Mouse (Mus musculus): ENCODE results near the gene Bach2.

Bach2 gene

GRCm38 (mm10) chr4:32385623-32386022, 147.0 kb downstream of the Bach2 start:
- DNase-seq (ENCODE audit: extremely low read depth, low read depth, low spot score) = no peak

GRCm38 (mm10) chr4:32386346-32386745, 147.7 kb downstream of the Bach2 start:
- DNase-seq (ENCODE audit: extremely low read depth, low read depth, low spot score) = no peak

DNA sequence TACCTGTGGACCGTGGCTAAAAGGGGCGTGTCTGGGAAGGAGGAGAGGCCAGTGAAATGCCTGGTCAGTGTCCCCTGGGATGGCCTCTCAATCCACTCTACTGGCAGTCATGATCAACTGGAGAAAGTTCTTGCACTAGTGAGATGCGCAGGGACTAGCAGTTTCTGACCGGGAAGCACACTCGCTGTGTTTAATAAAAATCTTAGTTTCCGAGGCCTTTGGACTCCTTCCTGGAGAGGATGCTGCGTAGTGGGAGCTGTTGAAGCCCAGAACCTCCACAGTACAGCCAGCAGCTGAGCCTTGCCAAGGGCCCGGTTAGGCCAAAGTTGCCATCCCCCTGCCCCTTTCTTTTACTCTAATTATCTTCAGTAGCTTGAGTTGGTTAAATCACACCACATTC, 148.3 kb downstream of the Bach2 start:
- DNase-seq (ENCODE audit: extremely low read depth, low read depth, low spot score) = no peak

DNA sequence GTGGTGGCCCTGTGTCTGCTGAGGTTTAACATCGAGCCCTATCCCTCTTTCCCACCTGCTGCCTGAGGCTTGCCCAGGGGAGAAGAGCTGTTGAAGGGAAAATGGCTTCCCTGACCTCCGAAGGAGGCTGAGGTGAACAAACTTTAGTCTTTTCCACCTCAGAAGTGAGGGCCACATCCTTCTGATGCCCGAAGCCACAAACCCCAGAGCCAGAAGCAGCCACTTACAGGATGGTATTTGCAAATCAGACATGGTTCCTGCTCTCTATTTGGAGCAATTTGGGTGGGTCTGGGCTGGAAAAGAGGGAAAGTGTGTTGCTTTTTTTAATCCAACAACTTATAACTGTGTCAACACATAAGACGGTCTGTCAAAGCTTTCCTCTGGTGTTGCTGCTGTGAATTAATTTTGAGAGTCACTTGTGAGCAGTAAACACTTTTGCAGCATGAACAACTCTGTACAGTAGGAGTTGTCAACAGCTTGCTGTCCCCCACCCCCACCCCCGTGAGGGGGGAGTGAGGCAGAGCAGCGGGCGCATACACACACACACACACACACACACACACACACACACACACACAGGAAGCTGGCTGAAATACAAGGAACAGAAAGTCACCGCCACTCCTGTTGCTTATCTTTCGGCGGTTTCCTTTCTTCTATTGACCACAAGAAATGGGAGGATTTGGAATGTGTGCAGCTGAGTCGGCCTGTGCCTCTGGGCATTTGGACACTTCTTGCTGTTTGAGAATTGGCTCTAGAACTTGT, 149.1 kb downstream of the Bach2 start:
- DNase-seq (ENCODE audit: extremely low read depth, low read depth, low spot score) = no peak

DNA sequence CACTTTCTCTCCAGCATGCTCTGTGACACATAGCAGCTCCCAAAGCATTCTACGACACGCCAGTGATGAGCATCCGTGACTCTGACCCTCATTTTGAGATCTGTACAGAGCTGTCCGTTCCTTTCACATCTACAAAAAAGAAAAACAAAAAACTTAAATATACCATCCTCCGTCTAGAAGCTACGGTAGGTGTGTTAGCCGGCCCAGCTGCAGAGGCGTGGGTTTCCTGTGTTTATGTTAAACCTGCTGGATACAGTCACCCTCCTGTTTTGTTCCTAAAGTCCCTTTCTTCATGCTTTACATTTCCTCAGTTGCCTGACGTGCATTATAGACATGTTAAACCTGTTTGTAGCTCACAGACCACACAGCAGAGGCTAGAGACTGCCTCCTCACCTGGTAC, 150.0 kb downstream of the Bach2 start:
- no peak for DNase-seq (ENCODE audit: extremely low read depth, low read depth, low spot score)

DNA sequence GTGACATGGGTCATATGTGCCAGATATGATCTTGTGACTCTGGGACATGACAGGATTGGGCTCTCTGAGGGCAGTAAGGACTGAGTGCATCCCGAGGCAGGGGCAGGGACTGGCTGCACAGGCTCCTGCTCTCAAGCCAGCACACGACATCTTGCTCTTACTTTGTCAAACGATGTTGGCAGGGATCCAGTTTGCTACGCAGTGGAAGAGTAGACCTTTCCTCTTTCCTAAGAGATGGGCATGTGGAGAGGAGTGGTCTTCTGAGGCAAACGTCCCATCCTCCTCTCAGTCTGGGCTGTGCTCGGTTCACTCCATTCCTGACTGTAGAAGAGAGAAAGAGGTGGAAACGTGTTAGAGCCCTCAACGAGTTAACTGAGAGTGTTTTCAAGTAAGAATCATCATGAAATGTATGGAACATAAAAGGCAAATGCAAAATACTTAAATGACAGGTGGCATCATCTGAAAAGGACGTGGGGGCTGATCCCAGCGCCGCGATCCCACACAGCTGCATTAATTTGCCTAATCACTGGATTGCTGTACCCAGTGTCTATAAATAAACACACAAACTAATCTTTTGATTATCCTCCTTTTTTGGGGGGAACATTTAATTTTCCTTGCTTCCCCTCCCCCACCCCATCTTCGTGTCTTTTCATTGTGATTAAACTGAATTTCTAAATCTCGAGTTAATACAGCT, 150.7 kb downstream of the Bach2 start:
- DNase-seq (ENCODE audit: extremely low read depth, low read depth, low spot score) = no peak

- no peak for DNase-seq (ENCODE audit: extremely low read depth, low read depth, low spot score)
Measured at GRCm38 (mm10) chr4:32391260-32391659, 152.7 kb downstream of the Bach2 start.

DNA sequence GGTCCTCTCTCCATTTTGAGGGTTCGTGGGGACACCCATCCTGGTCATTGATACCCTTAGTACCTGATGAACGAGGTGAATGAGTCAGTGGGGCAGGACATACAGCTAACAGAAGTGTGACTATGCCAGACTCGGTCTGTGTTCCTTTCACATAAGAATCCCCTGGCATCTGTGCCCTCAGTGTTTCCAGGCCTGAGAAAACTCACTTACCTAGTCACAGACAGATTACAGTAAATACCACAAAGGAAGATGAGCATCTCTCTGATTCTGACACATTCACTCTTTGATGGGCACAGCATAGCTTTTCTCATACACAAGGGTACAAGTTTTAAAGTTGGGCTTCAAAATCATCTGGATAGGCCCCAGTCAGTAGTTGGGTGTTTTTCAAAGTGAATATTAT, 154.6 kb downstream of the Bach2 start:
- no peak for DNase-seq (ENCODE audit: extremely low read depth, low read depth, low spot score)

DNA sequence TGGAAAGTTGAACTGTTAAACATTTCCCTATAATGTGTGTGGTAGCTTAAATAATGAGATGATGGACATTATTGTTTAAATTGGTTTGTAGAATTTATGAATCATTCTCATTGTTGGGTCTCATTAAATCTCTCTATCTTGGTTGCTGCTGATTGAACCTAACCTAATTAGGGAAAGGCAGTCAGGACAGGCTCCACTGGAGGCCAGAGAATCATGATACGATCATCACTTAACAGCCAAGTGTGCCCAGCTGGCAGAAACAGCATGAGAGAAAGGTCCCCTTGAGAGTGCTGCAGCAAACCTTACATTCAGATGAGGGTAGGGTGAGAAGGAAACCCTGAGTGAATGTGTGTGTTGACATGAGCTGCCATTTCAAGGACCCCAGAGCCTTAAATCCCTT, 155.3 kb downstream of the Bach2 start:
- no peak for DNase-seq (ENCODE audit: extremely low read depth, low read depth, low spot score)

DNA sequence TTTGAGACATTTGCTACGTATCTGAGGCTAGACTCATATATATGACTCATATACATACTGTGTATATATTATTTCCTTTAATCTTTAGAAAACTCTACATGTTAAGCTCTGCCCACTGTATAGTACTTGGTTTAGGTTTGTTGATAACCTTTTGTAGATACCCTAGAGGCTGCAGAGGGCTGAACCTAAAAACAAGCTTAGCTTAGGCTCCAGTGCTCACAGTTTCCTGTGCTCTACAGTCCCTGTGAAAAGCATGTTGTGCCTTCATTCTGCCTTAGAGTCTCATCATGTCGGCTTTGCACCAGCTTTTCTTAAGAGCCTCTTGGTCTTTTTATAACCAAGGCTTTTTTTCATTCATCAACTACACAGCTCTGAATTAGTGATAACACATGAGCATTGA, 156.2 kb downstream of the Bach2 start:
- DNase-seq (ENCODE audit: extremely low read depth, low read depth, low spot score) = no peak

DNA sequence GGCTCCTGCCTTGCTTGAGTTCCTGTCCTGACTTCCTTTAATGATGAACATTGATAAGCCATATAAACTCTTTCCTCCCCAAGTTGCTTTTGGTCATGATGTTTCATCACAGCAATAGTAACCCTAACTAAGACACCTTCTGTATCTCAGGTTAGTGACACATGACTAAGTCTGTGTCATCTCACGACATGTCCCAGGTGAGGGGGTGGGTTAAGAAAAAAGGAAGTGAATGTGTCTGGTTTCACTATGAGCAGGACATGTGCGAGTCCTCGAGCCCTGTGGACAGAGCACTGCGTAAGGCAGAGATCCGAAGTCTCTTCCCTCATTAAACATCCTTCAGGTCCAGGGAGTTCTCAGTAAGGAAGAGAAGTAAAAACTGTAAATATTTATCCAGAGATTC, 162.9 kb downstream of the Bach2 start:
- no peak for DNase-seq (ENCODE audit: extremely low read depth, low read depth, low spot score)

GRCm38 (mm10) chr4:32403506-32403905, 164.9 kb downstream of the Bach2 start:
- DNase-seq (ENCODE audit: extremely low read depth, low read depth, low spot score) = no peak

DNA sequence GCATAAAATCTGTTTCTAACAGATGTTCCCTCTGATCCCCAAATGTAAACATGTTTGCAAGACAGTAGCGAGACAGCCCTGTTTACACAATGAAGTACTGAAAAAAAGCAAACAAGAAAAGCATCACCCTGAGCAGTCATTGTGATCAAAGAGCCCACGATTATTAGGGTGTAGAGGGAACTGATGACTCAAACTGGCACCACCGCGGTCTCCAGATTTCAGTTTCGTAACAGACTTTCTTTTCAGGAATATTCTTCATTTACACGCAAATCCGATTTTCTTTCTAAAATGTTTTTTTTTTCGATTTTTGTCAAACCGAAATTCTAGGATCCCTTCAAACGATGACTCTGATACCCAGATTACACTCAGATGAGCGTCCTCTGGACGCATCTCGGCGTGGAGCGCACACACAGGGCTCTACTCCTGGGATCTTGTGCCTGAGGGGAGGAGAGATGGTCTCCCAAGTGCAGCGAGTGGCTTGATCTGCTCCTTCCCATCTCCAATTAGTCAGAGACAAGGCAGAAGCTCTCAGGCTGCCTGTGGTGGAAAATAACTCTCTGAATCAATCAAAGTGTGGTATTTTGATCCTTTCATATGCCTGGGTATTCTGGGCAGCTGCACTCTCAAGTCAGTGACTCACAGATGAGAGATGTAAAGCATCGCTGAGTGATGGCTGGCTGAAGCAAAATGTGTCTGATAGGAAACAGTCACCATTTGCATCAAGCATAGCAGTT, 166.7 kb downstream of the Bach2 start:
- no peak for DNase-seq (ENCODE audit: extremely low read depth, low read depth, low spot score)

DNA sequence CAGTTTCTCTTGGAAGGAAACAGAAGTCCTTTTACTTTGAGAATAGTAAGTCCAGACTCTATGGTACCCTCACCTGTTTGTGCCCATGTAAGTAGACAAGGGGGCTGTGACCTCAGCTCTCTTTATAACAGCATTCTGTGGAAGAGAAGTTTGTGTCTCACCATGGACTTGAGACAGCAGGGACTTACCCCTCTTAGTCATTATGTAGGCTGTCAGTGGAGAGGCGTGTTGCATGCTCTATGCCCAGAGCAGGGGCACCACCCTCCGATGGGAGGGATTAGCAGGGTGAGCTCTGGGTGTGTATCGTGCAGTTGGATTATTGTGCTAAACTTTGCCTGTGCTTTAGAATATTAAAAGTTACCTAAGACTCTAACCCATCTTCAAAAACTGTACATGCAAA, 167.4 kb downstream of the Bach2 start:
- DNase-seq (ENCODE audit: extremely low read depth, low read depth, low spot score) = no peak

GRCm38 (mm10) chr4:32408535-32408934, 169.9 kb downstream of the Bach2 start:
- no peak for DNase-seq (ENCODE audit: extremely low read depth, low read depth, low spot score)

DNA sequence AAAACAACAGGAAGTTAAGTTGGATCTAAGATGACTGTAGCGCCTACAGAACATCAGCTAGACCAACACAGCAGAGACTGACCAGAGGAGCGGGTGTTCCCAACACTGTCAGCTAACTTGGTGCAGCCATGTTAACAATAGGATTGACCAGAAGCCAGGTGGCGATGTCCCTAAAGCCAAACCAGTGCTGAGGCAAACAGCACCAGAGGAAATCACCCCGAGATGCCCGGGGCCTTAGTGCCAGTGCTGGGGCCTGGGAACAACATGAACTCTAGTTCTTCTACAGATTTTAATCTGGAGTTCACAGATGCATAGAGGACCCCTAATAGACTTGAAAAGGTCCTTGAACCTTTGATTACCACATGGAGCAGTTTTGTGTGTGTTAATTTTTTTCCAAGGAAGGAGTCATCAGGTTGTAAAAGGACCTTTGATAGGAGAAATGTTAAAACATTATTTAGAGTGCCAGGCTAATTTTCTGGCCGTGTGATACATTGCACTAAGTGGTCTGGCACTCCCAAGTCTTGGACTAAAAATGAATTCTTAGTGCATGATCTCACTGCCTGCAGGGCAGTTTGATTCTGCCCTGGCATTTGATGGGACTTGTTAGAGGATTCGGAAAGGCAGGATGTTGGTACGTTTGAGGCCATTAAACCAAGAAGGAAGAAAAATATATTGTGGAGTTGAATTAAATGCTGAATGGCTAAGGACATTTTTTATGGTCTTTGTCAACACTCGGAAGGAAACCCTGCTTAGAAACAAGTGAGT, 170.7 kb downstream of the Bach2 start:
- DNase-seq (ENCODE audit: extremely low read depth, low read depth, low spot score) = peak; percentile 55

- DNase-seq (ENCODE audit: extremely low read depth, low read depth, low spot score) = no peak
Measured at GRCm38 (mm10) chr4:32413063-32413462, 174.5 kb downstream of the Bach2 start.

GRCm38 (mm10) chr4:32413505-32413904, 174.9 kb downstream of the Bach2 start:
- no peak for DNase-seq (ENCODE audit: extremely low read depth, low read depth, low spot score)

GRCm38 (mm10) chr4:32414959-32415358, 176.4 kb downstream of the Bach2 start:
- DNase-seq (ENCODE audit: extremely low read depth, low read depth, low spot score) = no peak

GRCm38 (mm10) chr4:32417939-32418338, 179.3 kb downstream of the Bach2 start:
- DNase-seq (ENCODE audit: extremely low read depth, low read depth, low spot score) = no peak

GRCm38 (mm10) chr4:32421570-32421969, 183.0 kb downstream of the Bach2 start:
- no peak for DNase-seq (ENCODE audit: extremely low read depth, low read depth, low spot score)

Measured in fat pad, adult 2 months (tissue).